Mouse (Mus musculus) bone marrow macrophage, adult 2 months (primary cell): Measurements from ENCODE around the gene Enpp1.

Source experiments
- CTCF ChIP-seq: IDR thresholded peaks from 2 replicates; pipeline ENCODE4 v1.5.1; 2012; ENCODE audit warnings: low read depth, mild to moderate bottlenecking, low read length, moderate library complexity
- POLR2A ChIP-seq: IDR thresholded peaks from 2 replicates; pipeline ENCODE4 v1.6.1; 2012; ENCODE audit warnings: mild to moderate bottlenecking, low read depth, low read length, borderline replicate concordance

DNA sequence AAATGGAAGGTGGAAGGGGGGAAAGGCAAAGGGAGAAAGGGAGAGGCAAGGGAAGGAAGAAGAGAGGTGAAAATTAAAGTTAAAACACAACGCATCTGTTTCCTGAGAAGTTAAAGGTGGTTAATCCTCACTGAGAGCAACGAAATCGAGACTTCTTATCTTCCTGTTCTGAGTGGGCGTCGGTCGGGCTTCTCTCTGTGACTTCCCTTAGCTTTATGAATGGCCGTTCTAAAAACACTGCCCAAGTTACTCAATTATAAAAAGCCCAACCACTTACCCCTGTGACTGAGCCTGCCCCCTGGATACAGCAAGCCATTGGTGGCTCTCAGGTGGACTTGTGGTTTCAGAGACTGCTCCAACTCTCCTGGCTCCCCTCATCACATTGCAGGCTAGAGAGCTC, 119.0 kb downstream of the Enpp1 start:
- no peak for TF ChIP-seq CTCF
- no peak for TF ChIP-seq POLR2A
